Mouse (Mus musculus): Measurements from ENCODE around the gene Tmem230. TPM values are rescaled to one million over a fixed set of nuclear protein-coding genes. Genes with fewer than 3 reads are reported as not detected.

Gene Tmem230
- polyA plus RNA-seq, 1 experiment from 2014 or later = 51.3 TPM

GRCm38 (mm10) chr2:132232413-132232945, 15.1 kb downstream of the Tmem230 start:
- Histone ChIP-seq H3K27ac (replicated peaks; ENCODE audit: low read depth, low read length) (no peak overlapping the region), H3K9me3 (ENCODE audit: control insufficient read depth, low read length) (no peaks in the 10 kb centered on the region), H3K4me3 (replicated peaks; ENCODE audit: low read depth, low read length) (no peak overlapping the region), H3K4me1 (ENCODE audit: control insufficient read depth, insufficient read depth, low read length) (no peaks in the 10 kb centered on the region), H3K36me3 (ENCODE audit: control insufficient read depth, insufficient read depth, low read length) (no peaks in the 10 kb centered on the region), H3K27me3 (ENCODE audit: control insufficient read depth, insufficient read depth, low read length) (no peaks in the 10 kb centered on the region), H3K9ac (replicated peaks; ENCODE audit: low read length) (no peak overlapping the region), H3K4me2 (ENCODE audit: low read length) (no peak overlapping the region)
- no peak for DNase-seq
- ATAC-seq (ENCODE audit: low FRiP score, low TSS enrichment) = no peak
- 65% methylated on average over 3 of the region's 3 CpGs for WGBS

DNA sequence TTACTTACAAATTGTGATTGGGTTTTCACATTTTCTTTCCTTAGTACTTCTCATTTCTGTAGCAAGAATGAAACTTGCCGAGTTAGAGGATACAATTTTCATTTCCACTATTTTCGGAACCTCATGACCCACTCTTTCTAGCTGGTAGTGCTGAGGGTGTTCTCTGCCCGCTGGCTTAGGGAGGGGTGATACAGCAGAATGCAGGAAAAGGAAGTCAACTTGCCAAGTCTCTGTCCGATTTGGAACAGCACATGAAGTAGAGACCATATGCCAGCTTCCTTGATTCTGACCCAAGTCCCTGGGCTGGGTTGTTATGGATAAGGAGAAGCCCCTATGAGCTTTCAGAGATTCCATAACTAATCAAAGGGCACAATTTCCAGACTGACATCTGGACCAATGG, 23.2 kb downstream of the Tmem230 start:
- Histone ChIP-seq H3K27ac (replicated peaks; ENCODE audit: low read depth, low read length) (no peak overlapping the region), H3K9ac (replicated peaks; ENCODE audit: low read length) (no peak overlapping the region), H3K9me3 (ENCODE audit: control insufficient read depth, low read length) (no peaks in the 10 kb centered on the region), H3K27me3 (ENCODE audit: control insufficient read depth, insufficient read depth, low read length) (no peaks in the 10 kb centered on the region), H3K4me2 (ENCODE audit: low read length) (no peak overlapping the region), H3K4me3 (replicated peaks; ENCODE audit: low read depth, low read length) (no peak overlapping the region), H3K4me1 (ENCODE audit: control insufficient read depth, insufficient read depth, low read length) (no peaks in the 10 kb centered on the region), H3K36me3 (ENCODE audit: control insufficient read depth, insufficient read depth, low read length) (no peaks in the 10 kb centered on the region)
- no peak for DNase-seq
- no peak for ATAC-seq (ENCODE audit: low FRiP score, low TSS enrichment)
- 93% methylated on average over 4 of the region's 4 CpGs for WGBS

- 81% methylated on average over 11 of the region's 11 CpGs for WGBS
- DNase-seq = no peak
- no peaks in the 10 kb centered on the region for H3K4me1 ChIP-seq (ENCODE audit: control insufficient read depth, insufficient read depth, low read length)
- no peaks in the 10 kb centered on the region for H3K27me3 ChIP-seq (ENCODE audit: control insufficient read depth, insufficient read depth, low read length)
- no peak overlapping the region for H3K27ac ChIP-seq (replicated peaks; ENCODE audit: low read depth, low read length)
- ATAC-seq (ENCODE audit: low FRiP score, low TSS enrichment) = no peak
- H3K9me3 ChIP-seq (ENCODE audit: control insufficient read depth, low read length) = no peaks in the 10 kb centered on the region
- H3K9ac ChIP-seq (replicated peaks; ENCODE audit: low read length) = no peak overlapping the region
- H3K4me3 ChIP-seq (replicated peaks; ENCODE audit: low read depth, low read length) = no peak overlapping the region
- H3K4me2 ChIP-seq (ENCODE audit: low read length) = no peak overlapping the region
- H3K36me3 ChIP-seq (ENCODE audit: control insufficient read depth, insufficient read depth, low read length) = no peaks in the 10 kb centered on the region
Measured at GRCm38 (mm10) chr2:132221611-132222073, 26.0 kb downstream of the Tmem230 start.

DNA sequence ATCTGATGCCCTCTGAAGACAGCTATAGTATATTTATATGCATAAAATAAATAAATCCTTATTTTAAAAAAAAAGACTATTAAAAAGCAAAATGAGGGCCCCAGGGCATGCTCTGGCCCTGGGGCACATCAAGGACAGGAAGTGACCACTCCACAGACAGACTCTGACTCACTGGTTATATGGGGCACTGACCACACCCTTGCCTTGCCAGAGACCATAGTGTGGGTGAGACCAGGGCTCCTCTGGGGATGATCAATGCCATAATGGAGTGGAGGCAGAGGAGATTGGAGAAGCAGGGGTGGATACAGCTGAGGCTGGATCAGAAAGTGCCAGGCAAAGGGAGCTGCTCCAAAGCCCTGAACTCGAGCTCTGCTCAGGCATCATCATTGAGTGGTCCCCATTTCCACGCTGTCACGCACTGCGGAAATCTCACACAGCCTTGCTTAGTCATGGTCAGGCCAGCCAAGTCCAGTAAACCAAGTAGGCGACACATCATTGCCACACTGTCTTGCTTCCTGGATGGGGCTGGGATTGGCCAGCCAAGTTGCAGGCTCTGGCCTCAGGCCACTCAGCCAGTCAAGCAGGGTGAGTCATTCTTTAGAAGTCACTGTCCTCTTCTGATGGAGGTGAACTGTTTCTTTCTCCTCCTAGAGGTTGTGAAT, 35.5 kb downstream of the Tmem230 start:
- no peak for DNase-seq
- Histone ChIP-seq H3K9me3 (ENCODE audit: control insufficient read depth, low read length) (no peaks in the 10 kb centered on the region), H3K27ac (replicated peaks; ENCODE audit: low read depth, low read length) (no peak overlapping the region), H3K9ac (replicated peaks; ENCODE audit: low read length) (no peak overlapping the region), H3K4me3 (replicated peaks; ENCODE audit: low read depth, low read length) (no peak overlapping the region), H3K36me3 (ENCODE audit: control insufficient read depth, insufficient read depth, low read length) (no peaks in the 10 kb centered on the region), H3K27me3 (ENCODE audit: control insufficient read depth, insufficient read depth, low read length) (no peaks in the 10 kb centered on the region), H3K4me2 (ENCODE audit: low read length) (no peak overlapping the region), H3K4me1 (ENCODE audit: control insufficient read depth, insufficient read depth, low read length) (no peaks in the 10 kb centered on the region)
- no peak for ATAC-seq (ENCODE audit: low FRiP score, low TSS enrichment)
- WGBS = 93% methylated on average over 5 of the region's 5 CpGs

GRCm38 (mm10) chr2:132210806-132211312, 36.7 kb downstream of the Tmem230 start:
- no peak for DNase-seq
- 90% methylated on average over 9 of the region's 9 CpGs for WGBS

DNA sequence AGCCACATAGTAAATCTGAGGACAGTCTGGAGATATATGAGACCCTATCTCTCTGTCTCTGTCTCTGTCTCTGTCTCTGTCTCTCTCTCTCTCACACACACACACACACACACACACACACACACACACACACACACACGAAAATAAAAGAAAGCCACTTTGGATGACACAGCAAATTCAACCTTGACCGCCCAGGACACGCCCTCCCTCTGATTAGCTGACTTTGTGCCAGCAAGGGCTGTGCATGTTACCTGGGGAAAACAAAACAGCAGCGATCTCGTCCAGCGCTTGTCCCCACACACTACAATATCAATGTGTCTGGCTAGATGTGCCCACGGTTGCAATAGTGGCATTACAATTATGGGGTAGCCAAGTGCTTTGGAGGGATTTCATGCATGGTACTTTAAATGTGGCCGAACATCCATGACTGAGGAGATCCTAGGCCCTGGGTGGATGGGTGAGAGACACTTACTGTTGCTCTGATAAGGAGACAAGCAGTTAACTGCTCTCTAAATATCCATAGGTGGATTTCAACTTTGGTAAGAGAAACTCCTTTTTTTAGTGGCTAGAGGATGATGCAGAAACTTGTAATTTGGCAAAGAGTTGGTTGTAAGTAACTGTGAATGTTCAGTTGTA, 39.2 kb downstream of the Tmem230 start:
- Histone ChIP-seq H3K4me1 (ENCODE audit: control insufficient read depth, insufficient read depth, low read length) (no peaks in the 10 kb centered on the region), H3K4me3 (replicated peaks; ENCODE audit: low read depth, low read length) (no peak overlapping the region), H3K27me3 (ENCODE audit: control insufficient read depth, insufficient read depth, low read length) (no peaks in the 10 kb centered on the region), H3K9ac (replicated peaks; ENCODE audit: low read length) (no peak overlapping the region), H3K27ac (replicated peaks; ENCODE audit: low read depth, low read length) (no peak overlapping the region), H3K36me3 (ENCODE audit: control insufficient read depth, insufficient read depth, low read length) (no peaks in the 10 kb centered on the region), H3K4me2 (ENCODE audit: low read length) (no peak overlapping the region), H3K9me3 (ENCODE audit: control insufficient read depth, low read length) (no peaks in the 10 kb centered on the region)
- DNase-seq (no peak), ATAC-seq (ENCODE audit: low FRiP score, low TSS enrichment) (no peak)
- WGBS = 87% methylated on average over 8 of the region's 8 CpGs

More at GRCm38 (mm10) chr2:132210806-132211312, 36.7 kb downstream of the Tmem230 start:
- H3K27me3 ChIP-seq (ENCODE audit: control insufficient read depth, insufficient read depth, low read length) = no peaks in the 10 kb centered on the region
- no peaks in the 10 kb centered on the region for H3K36me3 ChIP-seq (ENCODE audit: control insufficient read depth, insufficient read depth, low read length)
- H3K9ac ChIP-seq (replicated peaks; ENCODE audit: low read length) = no peak overlapping the region
- H3K4me2 ChIP-seq (ENCODE audit: low read length) = no peak overlapping the region
- no peaks in the 10 kb centered on the region for H3K4me1 ChIP-seq (ENCODE audit: control insufficient read depth, insufficient read depth, low read length)
- H3K4me3 ChIP-seq (replicated peaks; ENCODE audit: low read depth, low read length) = no peak overlapping the region
- ATAC-seq (ENCODE audit: low FRiP score, low TSS enrichment) = no peak
- H3K9me3 ChIP-seq (ENCODE audit: control insufficient read depth, low read length) = no peaks in the 10 kb centered on the region
- H3K27ac ChIP-seq (replicated peaks; ENCODE audit: low read depth, low read length) = no peak overlapping the region

- Histone ChIP-seq H3K9ac (replicated peaks; ENCODE audit: low read length) (no peak overlapping the region), H3K4me1 (ENCODE audit: control insufficient read depth, insufficient read depth, low read length) (no peaks in the 10 kb centered on the region), H3K4me3 (replicated peaks; ENCODE audit: low read depth, low read length) (no peak overlapping the region), H3K27ac (replicated peaks; ENCODE audit: low read depth, low read length) (no peak overlapping the region), H3K9me3 (ENCODE audit: control insufficient read depth, low read length) (no peaks in the 10 kb centered on the region), H3K36me3 (ENCODE audit: control insufficient read depth, insufficient read depth, low read length) (no peaks in the 10 kb centered on the region), H3K4me2 (ENCODE audit: low read length) (no peak overlapping the region), H3K27me3 (ENCODE audit: control insufficient read depth, insufficient read depth, low read length) (no peaks in the 10 kb centered on the region)
- DNase-seq (no peak), ATAC-seq (ENCODE audit: low FRiP score, low TSS enrichment) (no peak)
- WGBS = 86% methylated on average over 16 of the region's 16 CpGs
Measured at GRCm38 (mm10) chr2:132206316-132206881, 41.2 kb downstream of the Tmem230 start.

GRCm38 (mm10) chr2:132205549-132205948, 42.1 kb downstream of the Tmem230 start:
- H3K27me3 ChIP-seq (ENCODE audit: control insufficient read depth, insufficient read depth, low read length) = no peaks in the 10 kb centered on the region
- ATAC-seq (ENCODE audit: low FRiP score, low TSS enrichment) (no peak), DNase-seq (no peak)
- H3K9me3 ChIP-seq (ENCODE audit: control insufficient read depth, low read length) = no peaks in the 10 kb centered on the region
- H3K4me3 ChIP-seq (replicated peaks; ENCODE audit: low read depth, low read length) = no peak overlapping the region
- 81% methylated on average over 4 of the region's 4 CpGs for WGBS
- no peak overlapping the region for H3K4me2 ChIP-seq (ENCODE audit: low read length)
- no peak overlapping the region for H3K9ac ChIP-seq (replicated peaks; ENCODE audit: low read length)
- H3K27ac ChIP-seq (replicated peaks; ENCODE audit: low read depth, low read length) = no peak overlapping the region
- H3K36me3 ChIP-seq (ENCODE audit: control insufficient read depth, insufficient read depth, low read length) = no peaks in the 10 kb centered on the region
- no peaks in the 10 kb centered on the region for H3K4me1 ChIP-seq (ENCODE audit: control insufficient read depth, insufficient read depth, low read length)
